Mouse (Mus musculus) monocyte, adult 2 months (primary cell): ENCODE data around the gene Adora1.

ENCODE experiments used
- DNase-seq, 2 experiments: peaks; one replicate each; pipeline ENCODE4 v3.0.0; 2022; ENCODE audit warnings: low spot score in 2 of 2, low read depth in 1 of 2

Gene Adora1

DNA sequence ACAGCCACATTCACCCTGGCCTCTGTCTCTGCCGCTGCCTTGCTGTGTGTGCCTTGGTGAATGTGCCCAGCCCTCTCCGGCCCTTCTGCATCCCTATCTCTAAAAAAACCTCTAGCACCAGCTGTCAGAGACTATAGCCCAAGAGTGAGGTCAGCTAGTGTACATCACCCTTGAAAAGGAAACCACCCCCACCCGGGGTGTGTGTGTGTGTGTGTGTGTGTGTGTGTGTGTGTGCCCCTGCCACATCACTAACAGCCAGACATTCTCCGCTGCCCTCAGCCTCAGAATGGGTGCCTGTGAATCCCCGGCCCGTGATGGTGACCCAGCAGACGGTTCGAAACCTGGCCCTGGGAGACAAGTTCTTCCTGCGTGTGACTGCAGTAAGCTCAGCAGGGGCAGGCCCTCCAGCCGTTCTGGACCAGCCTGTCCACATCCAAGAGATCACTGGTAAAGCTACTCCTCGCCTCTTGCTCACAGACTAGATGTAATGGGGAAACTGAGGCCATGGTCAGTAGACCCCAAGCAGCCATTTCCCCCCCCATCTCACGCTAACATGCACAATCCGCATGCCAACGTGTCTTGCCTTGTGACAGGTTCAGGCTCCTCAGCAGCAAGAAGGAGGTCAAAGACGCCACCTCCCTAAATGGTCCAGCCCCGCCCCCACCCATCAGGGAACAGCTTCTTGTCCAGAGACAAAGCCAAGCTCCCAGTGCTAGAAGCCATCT is 40.8 kb downstream of the Adora1 start:
- no peak for DNase-seq

DNA sequence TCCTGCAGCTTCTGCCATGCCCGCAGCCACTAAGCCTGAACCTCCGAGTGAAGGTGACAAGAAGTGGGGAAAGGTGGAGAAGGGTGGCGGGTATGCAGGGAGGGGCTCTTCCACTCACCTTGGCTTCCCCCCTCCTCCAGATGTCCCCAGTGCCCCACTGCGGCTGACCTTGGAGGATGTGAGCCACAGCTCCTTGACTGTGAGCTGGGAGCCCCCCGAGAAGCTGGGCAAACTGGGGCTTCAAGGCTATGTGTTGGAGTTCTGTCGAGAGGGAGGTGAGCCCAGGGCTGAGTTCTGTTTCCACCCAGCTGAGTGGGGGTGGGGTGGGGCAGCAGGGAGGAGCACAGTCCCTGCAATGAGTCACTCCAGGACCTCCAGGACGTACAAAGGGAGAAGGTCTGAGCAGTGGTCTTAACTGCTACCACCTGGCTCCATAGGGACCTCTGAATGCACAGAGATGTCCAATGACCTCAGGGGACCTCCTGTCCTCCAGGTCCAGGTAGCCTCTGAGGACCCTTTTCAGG is 41.5 kb downstream of the Adora1 start:
- DNase-seq = no peak

GRCm38 (mm10) chr1:134193126-134193525 is 42.1 kb downstream of the Adora1 start, which contains the start of gene Mybph:
Gene Mybph, plus strand, starts transcription at chr1:134193448.
- no peak for DNase-seq

DNA sequence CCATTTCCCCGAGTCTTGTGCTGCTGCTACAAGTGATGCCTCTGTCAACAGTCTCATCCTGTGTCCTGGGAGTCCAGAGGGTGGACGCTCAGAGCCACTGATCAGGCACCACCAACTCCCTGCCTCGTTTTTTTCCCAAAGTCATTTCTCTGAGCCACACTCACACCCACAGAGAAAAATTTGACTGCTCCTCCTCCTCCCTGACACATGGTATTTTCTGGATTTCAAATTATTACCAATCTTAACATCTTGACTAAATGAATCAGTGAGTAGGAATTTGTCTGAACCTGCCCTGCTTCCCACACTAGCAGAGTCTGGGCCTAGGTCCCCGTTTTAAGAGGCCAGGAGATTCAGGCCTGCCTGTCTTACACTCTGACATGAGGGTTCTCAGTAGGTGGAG is 43.2 kb downstream of the Adora1 start:
- DNase-seq = no peak

- no peak for DNase-seq
These were observed 44.0 kb downstream of the Adora1 start for GRCm38 (mm10) chr1:134191192-134191591.

DNA sequence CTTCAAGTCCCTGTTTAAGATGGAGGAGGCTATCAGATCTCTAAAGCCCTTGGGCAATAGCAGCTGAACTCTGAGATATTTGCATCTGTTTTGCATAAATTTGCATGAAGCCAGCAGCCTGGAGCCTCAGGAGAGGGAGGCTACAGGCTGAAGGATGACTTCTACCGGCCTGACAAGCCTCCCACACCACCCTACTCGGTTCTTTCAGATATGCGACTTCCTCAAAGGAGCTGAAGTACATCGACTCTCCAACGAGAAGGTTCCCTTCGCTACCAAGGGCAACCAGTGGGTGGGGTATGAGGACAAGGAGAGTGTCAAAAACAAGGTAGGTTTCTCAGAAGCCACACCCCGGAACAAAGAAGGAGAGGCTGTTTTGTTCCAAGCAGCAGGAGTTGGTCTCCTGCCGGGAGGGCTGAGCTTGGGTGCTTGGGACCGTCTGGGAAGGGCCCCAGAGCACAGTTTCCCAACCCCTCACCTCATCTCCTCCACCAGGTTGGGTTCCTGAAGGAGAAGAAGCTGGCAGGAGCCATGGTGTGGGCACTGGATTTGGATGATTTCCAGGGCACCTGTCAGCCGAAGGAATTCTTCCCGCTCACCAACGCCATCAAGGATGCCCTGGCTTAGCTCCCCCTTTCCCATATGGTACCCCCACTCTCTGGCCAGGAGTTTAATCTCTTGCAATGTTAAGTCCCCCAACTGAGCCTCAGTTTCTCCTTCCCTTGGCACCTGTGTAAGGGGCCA is 46.1 kb downstream of the Adora1 start:
- no peak for DNase-seq

- DNase-seq = no peak
These were observed 47.0 kb downstream of the Adora1 start for GRCm38 (mm10) chr1:134188217-134188616.

DNA sequence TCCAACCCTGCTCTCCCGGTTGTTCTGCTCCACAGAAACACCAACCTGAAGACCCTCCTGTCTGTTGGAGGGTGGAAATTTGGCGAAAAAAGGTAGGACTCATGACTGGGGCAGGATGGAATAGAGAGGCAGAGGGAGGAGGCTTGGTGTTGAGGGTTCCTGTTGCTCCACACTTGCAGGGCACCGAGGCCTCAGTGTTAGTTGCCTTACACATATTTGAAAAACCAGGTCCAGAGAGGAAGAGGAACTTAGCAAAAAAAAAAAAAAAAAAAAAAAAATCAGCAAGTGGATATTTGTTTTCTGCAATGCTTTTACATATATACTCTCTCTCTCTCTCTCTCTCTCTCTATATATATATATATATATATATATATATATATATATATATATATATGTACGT is 51.1 kb downstream of the Adora1 start:
- no peak for DNase-seq

DNA sequence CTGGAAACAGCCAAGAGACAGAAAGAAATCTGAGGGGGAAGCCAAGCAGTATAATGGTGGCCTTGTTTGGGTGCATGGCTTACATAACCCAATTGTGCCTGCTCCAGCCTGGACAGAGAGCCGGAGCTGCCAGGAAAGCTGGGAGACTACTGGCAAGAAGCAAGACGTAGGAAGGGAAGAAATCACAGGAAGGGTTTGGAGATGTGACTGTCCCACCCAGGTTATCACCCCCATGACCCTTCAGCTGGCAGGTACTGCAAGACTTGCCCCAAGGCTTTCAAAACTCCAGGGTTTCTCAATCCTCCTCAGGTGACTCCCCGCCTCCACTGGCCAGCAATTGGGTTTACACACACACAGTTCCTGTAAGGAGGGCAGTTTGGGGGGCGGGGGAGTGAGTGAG is 53.2 kb downstream of the Adora1 start, which contains the start of gene Chil1:
TSS of gene Chil1 (plus strand) at position 152 of the 400 bp plus-strand sequence.
- DNase-seq = no peak

DNA sequence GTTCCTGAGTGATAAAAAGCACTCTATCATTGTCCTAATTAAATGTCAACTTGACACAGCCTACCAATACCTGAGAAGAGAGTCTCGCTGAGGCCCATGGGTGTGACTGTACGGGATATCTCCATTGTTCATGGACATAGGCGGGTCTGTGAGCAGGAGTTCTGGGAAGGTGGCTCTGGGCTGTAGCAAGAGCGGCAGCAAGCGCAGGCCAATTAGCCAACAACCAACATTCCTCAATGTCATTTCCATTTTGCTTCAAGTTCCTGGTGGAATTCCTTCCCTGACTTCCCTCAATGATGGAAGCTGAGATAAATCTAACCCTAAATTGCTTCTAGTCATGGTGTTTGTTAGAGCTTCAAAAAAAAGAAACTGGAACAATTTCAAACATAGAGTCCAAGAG is 57.3 kb downstream of the Adora1 start:
- DNase-seq = no peak

GRCm38 (mm10) chr1:134173081-134173480 is 62.1 kb downstream of the Adora1 start:
- DNase-seq = no peak

DNA sequence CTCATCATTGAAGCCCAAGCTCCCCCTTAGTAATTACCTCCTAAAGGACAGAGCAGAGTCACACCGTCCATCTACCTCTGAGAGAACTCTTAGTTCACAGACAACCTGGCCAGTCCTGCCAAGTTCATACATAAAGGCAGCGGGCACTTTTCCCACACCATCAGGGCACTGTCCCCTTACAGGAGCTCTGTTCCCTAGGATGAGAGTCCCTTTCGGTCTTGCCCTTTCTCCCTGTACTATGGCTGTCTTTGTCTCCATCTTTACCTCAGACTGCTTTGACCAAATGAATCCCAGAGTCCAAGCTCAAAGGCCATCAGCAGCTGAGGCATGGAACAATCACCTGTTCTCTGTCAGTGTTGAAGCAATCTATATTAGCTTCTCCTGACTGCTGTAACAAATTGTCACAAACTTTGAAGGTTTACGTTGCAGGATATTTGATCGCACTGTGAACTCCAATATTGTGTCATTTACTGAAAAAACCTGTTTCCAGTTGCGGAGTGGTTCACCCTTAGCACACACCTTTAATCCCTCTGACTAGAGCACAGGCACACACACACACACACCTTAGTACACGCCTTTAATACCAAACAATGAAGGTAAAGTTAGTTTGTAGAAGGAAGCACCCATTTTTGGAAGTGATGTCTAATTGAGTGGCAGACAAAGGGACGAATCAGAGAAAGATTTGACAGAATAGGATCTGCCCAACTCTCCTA is 66.1 kb downstream of the Adora1 start:
- no peak for DNase-seq

DNA sequence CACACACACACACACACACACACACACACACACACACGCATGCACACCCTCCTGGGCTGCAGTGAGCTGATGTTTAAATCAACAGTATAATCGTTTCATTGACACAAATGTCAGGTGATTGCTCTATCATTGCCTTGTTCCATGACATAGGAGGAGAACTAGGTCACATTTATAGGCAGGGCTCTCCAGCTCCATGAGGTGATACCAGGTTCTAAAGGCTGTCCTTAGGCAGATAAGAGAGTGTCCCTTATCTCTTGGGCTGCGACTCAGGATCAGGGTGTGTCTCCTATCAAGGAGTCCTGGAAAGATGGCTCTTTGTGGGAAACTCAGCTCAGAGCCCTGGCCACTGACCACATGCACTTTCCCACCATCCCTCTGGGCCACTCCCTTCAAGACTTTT is 66.7 kb downstream of the Adora1 start:
- DNase-seq = no peak

DNA sequence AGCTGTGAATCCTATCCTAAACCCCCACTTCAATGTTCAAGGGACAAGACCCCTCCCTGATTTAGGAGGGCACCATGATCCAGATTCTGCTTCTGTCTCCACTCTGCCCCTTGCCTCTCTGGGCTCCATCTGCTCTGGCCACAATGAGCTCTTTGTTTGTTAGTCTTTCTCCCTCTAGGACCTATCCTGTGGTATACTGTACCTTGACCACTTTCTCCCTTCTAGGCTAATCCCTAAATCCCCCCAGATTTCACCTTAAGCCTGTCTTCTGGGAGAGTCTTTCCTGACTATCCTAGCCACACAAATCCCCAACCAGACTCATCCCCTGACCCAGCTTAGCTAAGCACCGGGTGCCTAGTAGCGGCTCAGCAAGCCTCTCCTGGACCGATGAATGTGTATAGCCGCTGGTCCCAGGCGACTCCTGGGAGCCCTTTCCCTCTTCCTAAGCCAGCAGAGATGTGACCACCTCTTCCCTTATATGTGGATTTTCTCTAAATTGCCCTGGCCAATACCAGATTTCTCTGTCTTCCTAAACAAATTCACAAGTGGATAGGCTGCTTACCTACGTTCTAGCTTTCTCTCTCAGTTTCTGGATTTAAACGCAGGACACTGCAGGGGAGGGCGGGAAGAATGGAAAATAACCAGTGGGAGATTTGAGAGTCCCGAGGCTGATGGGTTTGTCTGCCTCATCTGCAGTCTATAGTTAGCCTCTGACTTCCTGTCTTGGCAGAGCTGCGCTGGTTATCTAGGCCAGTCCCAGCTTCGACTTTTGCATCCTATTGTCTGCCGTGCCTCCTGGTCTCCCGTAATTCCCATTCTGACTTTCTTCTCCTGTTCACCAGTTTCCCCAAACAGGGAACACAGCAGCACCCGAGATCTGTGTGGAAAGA is 67.6 kb downstream of the Adora1 start:
- DNase-seq = no peak

GRCm38 (mm10) chr1:134166547-134166946 is 68.7 kb downstream of the Adora1 start:
- no peak for DNase-seq

GRCm38 (mm10) chr1:134164454-134164853 is 70.8 kb downstream of the Adora1 start:
- DNase-seq = no peak

- DNase-seq = no peak
These were observed 71.8 kb downstream of the Adora1 start for GRCm38 (mm10) chr1:134163476-134163875.

GRCm38 (mm10) chr1:134162510-134163225 is 72.6 kb downstream of the Adora1 start:
- DNase-seq = no peak

- DNase-seq = no peak
These were observed 73.8 kb downstream of the Adora1 start for GRCm38 (mm10) chr1:134161399-134161798.

GRCm38 (mm10) chr1:134160404-134160803 is 74.8 kb downstream of the Adora1 start:
- no peak for DNase-seq
